Mouse (Mus musculus): ENCODE measurements around the gene Olfr1180.
"Not testable (repeated sequence)": the region's sequence is repeated elsewhere in the genome, so short reads cannot be mapped to it uniquely, and the experiment has no call there.

Gene Olfr1180

DNA sequence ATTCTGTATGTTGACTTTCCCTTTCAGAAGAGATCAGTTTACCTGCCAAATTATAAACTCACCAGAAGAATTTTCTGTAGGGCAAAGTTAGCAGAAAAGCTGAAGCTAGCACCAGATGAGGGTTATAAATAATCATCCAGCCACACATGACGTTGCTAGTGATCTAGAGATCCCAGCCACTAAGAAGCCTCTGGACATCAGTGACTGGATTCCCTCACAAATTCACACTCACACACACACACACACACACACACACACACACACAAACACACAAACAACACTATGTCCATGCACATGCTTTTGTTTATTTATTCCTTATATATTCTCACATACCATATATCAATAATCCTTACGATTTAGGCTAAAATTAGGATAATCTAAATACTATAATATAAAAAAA is at the start of gene Olfr1180:
Olfr1180 (minus strand) TSS at position 101 of the 400 bp plus-strand sequence.
- no peak for DNase-seq (ENCODE audit: low read depth, low spot score)

DNA sequence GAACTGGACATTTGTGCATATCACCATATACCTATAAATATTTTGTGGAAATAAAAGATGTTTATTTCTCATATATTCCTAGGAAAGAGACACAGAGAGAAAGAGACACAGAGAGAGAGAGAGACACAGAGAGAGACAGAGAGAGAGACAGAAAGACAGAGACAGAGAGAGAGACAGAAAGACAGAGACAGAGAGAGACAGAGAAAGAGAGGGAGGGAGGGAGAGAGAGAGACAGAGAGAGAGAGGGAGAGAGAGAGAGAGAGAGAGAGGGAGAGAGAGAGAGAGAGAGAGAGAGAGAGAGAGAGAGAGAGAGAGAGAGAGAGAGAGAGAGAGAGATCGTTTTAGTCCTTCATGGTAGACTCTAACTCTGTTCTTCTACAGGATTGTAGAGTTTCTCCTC is 35.6 kb upstream of the Olfr1180 start, which contains the start of gene Olfr1183:
Olfr1183 (plus strand) TSS at position 301 of the 400 bp plus-strand sequence.
- DNase-seq (ENCODE audit: low read depth, low spot score): not testable (repeated sequence)

DNA sequence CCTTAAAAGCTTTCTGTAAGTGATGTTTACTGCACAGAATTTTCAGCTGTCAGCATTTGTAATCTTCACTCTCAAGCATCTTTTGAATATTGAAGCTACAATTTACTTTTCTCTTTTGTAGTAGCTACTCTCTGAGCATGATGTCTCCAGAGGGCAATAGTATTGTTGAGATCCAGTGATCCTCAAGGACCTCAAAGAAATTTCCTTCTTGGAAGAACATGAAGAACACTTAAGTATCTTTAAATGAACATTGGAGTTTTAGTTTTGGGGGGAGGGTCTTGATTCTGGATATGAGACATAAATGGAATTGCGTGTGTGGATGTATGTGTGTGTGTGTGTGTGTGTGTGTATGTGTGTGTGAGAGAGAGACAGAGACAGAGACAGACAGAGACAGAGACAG is 30.1 kb upstream of the Olfr1180 start, which contains the start of gene Gm13757:
Gm13757 (minus strand) TSS at position 101 of the 400 bp plus-strand sequence.
- no peak for DNase-seq (ENCODE audit: low read depth, low spot score)

DNA sequence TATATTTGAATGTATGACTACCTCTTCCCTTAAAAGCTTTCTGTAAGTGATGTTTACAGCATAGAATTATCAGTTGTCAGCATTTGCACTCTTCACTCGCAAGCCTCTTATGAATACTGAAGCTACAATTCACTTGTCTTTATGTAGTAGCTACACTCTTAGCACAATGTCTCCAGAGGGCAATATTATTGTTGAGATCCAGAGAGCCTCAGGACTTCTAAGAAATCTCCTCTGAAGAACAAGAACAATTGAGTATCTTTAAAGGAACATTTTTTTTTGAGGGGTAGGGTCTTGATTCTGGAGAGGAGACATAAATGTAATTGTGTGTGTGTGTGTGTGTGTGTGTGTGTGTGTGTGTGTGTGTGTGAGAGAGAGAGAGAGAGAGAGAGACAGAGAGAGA is 7.1 kb upstream of the Olfr1180 start, which contains the start of gene Olfr1181:
Olfr1181 (minus strand) TSS at position 101 of the 400 bp plus-strand sequence.
- no peak for DNase-seq (ENCODE audit: low read depth, low spot score)

DNA sequence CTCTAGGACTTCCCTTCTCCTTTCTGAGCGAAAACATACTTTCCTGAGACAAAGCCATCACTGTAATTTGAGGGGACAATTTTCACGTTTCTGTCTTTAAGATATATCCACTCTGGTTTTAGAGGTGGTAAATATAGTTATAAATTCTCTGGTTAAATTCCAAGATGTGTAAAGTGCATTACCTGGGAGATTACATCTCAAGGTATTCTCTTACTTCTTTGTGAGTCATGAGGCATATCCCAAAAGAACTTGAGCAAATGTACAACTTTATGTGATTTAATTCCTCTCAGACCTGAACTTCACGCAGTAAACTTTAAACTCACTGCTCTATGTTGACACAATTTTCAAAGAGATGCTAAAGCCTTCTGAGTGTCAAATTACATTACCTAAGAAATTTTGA is 12.6 kb downstream of the Olfr1180 start, which contains the start of gene Olfr1179:
Olfr1179 (minus strand) TSS at position 101 of the 400 bp plus-strand sequence.
- no peak for DNase-seq (ENCODE audit: low read depth, low spot score)

DNA sequence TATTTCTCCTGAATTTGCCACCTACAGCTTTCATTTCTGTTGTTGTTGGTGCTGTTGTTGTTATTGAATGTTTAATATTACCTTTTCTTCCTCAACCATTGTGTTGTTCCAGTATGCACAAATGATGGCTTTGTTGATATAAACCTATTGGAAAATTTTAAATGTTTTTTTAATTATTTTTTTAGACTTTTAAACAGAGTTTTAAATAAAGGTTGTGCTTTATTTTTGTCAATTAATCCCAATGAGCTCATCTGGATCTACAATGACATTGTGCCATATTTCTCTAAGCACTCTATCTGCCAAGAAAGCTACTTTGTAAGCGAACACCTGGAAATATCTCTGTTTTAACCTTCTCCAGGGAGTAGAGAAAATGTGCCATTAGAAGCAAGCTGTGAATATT is 32.2 kb downstream of the Olfr1180 start, which contains the start of gene Olfr1178:
Olfr1178 (plus strand) TSS at position 301 of the 400 bp plus-strand sequence.
- no peak for DNase-seq (ENCODE audit: low read depth, low spot score)

Data from retina, adult 2 months (tissue).